Mouse (Mus musculus) E14TG2a.4 (cell line): ENCODE measurements at regions not wholly inside any gene's neighbourhood (a gene's known extent, or its start where the extent isn't known, plus 50 kb on each side); places are given as distances from the start of the nearest gene placed in this dataset.

Source experiments
- H3K27me3 ChIP-seq: 2 replicates; pipeline ENCODE4 v1.6.1; 2014; ENCODE audit warnings: low read length, control low read depth; ENCODE audit not compliant: insufficient read depth
- H3K36me3 ChIP-seq: 2 replicates; pipeline ENCODE4 v1.6.1; 2014; ENCODE audit warnings: low read length, control low read depth; ENCODE audit not compliant: insufficient read depth
- H3K4me1 ChIP-seq: replicated peaks from 2 replicates; pipeline ENCODE4 v1.6.1; 2014; ENCODE audit warnings: low read depth, low read length, control low read depth
- H3K4me3 ChIP-seq: replicated peaks from 2 replicates; pipeline ENCODE4 v1.5.1; 2014; ENCODE audit warnings: mild to moderate bottlenecking, low read length
- H3K9me3 ChIP-seq: 2 replicates; pipeline ENCODE4 v1.6.1; 2014; ENCODE audit warnings: low read length, control low read depth
- CTCF ChIP-seq: conservative IDR thresholded peaks from 2 replicates; pipeline ENCODE4 v1.5.1; 2014; ENCODE audit warnings: low read length
- NANOG ChIP-seq: IDR thresholded peaks from 2 replicates; pipeline ENCODE4 v1.6.1; 2014; ENCODE audit warnings: borderline replicate concordance, low read length, mixed read lengths
- POU5F1 ChIP-seq: IDR thresholded peaks from 2 replicates; pipeline ENCODE4 v1.6.1; 2014; ENCODE audit warnings: low read length, borderline replicate concordance

- no peaks in the 10 kb centered on the region for H3K36me3 ChIP-seq
- no peak overlapping the region for H3K4me3 ChIP-seq
- H3K27me3 ChIP-seq: no peaks in the 10 kb centered on the region
- peaks cover 12% of the 10 kb centered on the region for H3K9me3 ChIP-seq
- H3K4me1 ChIP-seq: no peaks in the 10 kb centered on the region
- TF ChIP-seq POU5F1 (no peak), NANOG (no peak), CTCF (no peak)
These were observed 104.0 kb upstream of the Nsun2 start for GRCm38 (mm10) chr13:69429596-69429995.

DNA sequence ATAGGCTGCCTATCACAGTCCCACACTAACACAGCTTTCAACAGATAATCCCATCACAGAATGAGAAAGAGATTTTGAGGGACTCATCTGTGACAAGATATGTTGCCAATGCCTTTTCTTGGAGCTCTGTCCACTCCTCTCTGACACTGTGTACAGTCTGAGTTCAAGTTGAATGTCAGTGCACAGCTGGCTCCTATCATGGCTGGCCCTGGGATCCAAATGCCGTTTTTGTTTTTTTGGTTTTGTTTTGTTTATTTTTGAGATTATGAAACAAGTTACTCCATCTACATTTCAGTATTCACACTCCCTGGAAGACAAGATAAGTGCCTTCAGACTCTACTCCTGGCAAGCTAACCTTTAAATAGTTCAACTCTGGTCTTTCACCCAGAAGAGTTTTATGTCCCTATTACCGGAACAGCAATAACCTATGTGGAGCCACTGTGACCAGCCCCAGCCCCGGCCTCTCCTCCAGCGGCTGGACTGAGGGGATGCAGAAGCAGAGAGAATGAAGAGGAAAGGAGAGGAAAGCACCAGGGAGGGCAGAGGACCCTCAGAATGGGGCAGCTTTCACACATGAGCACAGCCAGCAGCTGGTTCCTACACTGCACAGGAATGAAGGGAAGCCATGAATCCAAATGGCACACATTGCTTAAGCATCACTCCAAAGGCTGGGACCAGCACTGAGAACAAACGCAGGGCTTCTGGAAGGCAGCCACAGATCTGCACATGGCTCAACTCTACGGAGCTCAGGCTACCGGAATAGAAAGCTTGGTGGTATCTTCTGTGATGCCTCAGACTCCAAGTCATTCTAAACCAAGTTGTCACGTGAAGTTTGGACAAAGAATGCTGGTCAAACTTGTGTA, 99.9 kb upstream of the Nsun2 start:
- H3K9me3 ChIP-seq: peaks cover 9% of the 10 kb centered on the region

GRCm38 (mm10) chr13:69439486-69439885, 94.1 kb upstream of the Nsun2 start:
- Histone ChIP-seq H3K9me3 (no peaks in the 10 kb centered on the region), H3K36me3 (no peaks in the 10 kb centered on the region), H3K4me3 (no peak overlapping the region), H3K27me3 (no peaks in the 10 kb centered on the region), H3K4me1 (no peaks in the 10 kb centered on the region; the same call in 1 of the 2 replicates)
- TF ChIP-seq POU5F1 (no peak), NANOG (no peak), CTCF (no peak)

More for the DNA sequence above, 99.9 kb upstream of the Nsun2 start:
- Histone ChIP-seq H3K4me3 (no peak overlapping the region), H3K27me3 (no peaks in the 10 kb centered on the region), H3K36me3 (no peaks in the 10 kb centered on the region), H3K4me1 (no peaks in the 10 kb centered on the region)
- TF ChIP-seq NANOG (no peak), POU5F1 (no peak), CTCF (no peak)

DNA sequence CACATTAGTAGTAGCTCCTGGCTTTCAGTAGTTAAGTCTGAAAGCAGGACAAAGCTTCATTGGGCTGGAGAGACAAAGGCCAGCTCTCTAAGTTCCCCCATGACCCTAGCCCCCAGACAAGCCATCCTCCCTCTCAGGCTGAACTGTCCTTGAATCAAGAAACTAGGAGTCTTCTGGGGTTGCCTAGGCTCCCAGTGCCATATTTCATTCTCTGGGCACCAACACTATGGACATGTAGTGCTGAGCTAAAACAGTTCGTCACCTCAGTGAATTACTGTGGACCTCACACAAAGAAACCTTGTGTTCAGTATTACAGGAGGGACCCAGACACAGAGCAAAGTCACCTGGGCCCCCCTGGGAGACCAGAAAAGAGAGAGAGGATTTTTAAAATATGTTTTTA, 91.7 kb upstream of the Nsun2 start:
- Histone ChIP-seq H3K27me3 (no peaks in the 10 kb centered on the region), H3K4me1 (no peaks in the 10 kb centered on the region; the same call in 1 of the 2 replicates), H3K36me3 (no peaks in the 10 kb centered on the region), H3K4me3 (no peak overlapping the region), H3K9me3 (no peaks in the 10 kb centered on the region)
- no peak for TF ChIP-seq POU5F1
- TF ChIP-seq NANOG: no peak
- no peak for TF ChIP-seq CTCF

DNA sequence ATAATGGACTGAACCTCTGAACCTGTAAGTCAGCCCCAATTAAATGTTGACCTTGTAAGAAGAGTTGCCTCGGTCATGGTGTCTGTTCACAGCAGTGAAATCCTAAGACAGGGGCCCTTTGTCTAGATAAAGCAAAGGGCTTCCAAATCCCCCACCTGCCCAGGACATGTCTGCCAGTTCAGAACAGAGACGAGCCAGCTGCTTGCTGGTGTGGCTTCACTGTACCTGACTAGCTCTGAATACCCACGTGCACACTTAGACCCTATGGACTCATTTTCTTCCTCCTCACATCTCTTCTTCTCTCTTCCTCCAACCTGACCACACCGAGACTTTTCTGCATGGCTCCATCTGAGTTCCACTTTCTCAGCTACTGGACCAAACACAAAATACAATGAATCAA, 87.9 kb upstream of the Nsun2 start:
- Histone ChIP-seq H3K4me1 (no peaks in the 10 kb centered on the region; the same call in 1 of the 2 replicates), H3K4me3 (no peak overlapping the region), H3K9me3 (no peaks in the 10 kb centered on the region), H3K36me3 (no peaks in the 10 kb centered on the region), H3K27me3 (no peaks in the 10 kb centered on the region)
- TF ChIP-seq POU5F1 (no peak), NANOG (no peak), CTCF (no peak)
